Mouse (Mus musculus) limb, embryonic 15.5 days (tissue): Measurements from ENCODE around the gene Mme. TPM values are rescaled to one million over a fixed set of nuclear protein-coding genes. Genes with fewer than 3 reads are reported as not detected.

Experiments
- ATAC-seq: fragments of 200-750 bp; cut with Nextera tagmentation; 2 replicates; pipeline ENCODE4 v1.8.0; 2017; ENCODE audit warnings: low read depth, moderate TSS enrichment; ENCODE audit not compliant: insufficient number of reproducible peaks, low FRiP score, low TSS enrichment
- H3K27ac ChIP-seq: fragments of 300-500 bp; sonication (generic); 2 replicates; pipeline ENCODE4 v1.5.1; 2015; ENCODE audit warnings: moderate library complexity, mild to moderate bottlenecking, inconsistent platforms
- H3K27me3 ChIP-seq: fragments of 300-500 bp; sonication (generic); 2 replicates; pipeline ENCODE4 v1.6.1; 2015; ENCODE audit warnings: inconsistent platforms
- H3K36me3 ChIP-seq: fragments of 300-500 bp; sonication (generic); 2 replicates; pipeline ENCODE4 v1.6.1; 2015; ENCODE audit warnings: inconsistent platforms
- H3K4me1 ChIP-seq: fragments of 300-500 bp; sonication (generic); 2 replicates; pipeline ENCODE4 v1.6.1; 2015; ENCODE audit warnings: inconsistent platforms
- H3K4me2 ChIP-seq: fragments of 300-500 bp; sonication (generic); 2 replicates; pipeline ENCODE4 v1.6.1; 2015; ENCODE audit warnings: mild to moderate bottlenecking, inconsistent platforms
- H3K4me3 ChIP-seq: fragments of 300-500 bp; sonication (generic); 2 replicates; pipeline ENCODE4 v1.5.1; 2015; ENCODE audit warnings: mild to moderate bottlenecking, inconsistent platforms
- H3K9ac ChIP-seq: fragments of 300-500 bp; sonication (generic); 2 replicates; pipeline ENCODE4 v1.6.1; 2015; ENCODE audit warnings: inconsistent platforms
- H3K9me3 ChIP-seq: fragments of 300-500 bp; sonication (generic); 2 replicates; pipeline ENCODE4 v1.6.1; 2016; ENCODE audit warnings: inconsistent platforms
- WGBS: fragments of 180-500 bp; shearing (Covaris S2); methylation state at CpG from one replicate; pipeline ENCODE4 v1.1.7; 2015; 5-methylcytosine and 5-hydroxymethylcytosine counted together
- polyA plus RNA-seq: library from polyadenylated mRNA; unstranded; fragments of >200 nt; fragmentation: Nextera tagmentation; extraction: Ambion mirVana; gene quantifications from 2 replicates; pipeline ENCODE4 v1.2.1, GENCODE M21; 2015

Gene Mme
- polyA plus RNA-seq, 1 experiment from 2014 or later = 42.8 TPM

DNA sequence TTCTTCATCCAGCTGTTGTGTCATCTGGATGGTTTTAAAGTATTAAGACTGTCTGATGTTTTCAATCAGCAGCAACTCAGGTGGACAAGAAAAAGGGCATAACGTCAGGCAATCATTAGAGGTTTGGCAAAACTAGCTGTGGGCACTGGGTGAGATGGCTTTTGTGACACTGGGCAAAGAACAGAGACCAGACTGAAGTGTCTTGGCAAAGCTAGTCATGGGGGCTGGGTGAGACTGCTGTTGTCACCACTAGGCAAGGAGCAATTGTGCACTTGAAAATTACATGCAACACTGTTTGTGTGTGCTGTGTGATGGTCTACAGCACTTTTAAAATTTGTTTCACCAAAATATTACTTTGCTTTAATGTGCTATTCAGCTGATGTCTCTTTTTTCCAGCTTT lies 175.9 kb downstream of the Mme start:
- H3K4me1 ChIP-seq = peaks cover 6% of the 10 kb centered on the region; the same call in 1 of the 2 replicates
- no peaks in the 10 kb centered on the region for H3K9me3 ChIP-seq
- 44% methylated on average over 1 of the region's 1 CpGs for WGBS
- H3K4me3 ChIP-seq = no peak overlapping the region
- ATAC-seq = no peak
- no peaks in the 10 kb centered on the region for H3K36me3 ChIP-seq
- no peak overlapping the region for H3K4me2 ChIP-seq
- H3K9ac ChIP-seq = no peak overlapping the region
- H3K27me3 ChIP-seq = no peaks in the 10 kb centered on the region
- no peak overlapping the region for H3K27ac ChIP-seq

DNA sequence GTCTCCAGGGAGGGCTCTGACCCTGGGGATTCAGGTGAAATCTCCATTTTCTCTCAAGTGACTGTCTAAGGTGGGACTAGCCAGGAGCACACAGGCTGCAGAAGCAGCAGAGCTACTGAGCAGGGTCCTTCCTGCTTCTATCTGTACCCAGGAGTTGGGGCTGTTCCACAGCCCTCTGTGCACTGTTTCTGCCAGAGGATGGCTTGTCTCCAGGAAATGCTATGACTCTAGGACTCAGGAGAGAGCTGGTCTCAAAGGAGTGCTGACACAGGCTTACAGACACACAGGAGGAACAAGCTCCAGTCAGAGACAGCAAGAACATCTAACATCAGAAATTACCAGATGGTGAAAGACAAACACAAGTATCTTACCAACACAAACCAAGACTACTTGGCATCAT lies 176.4 kb downstream of the Mme start:
- Histone ChIP-seq H3K4me2 (no peak overlapping the region), H3K4me3 (no peak overlapping the region), H3K9ac (no peak overlapping the region), H3K4me1 (peaks cover 6% of the 10 kb centered on the region; the same call in 1 of the 2 replicates), H3K27ac (no peak overlapping the region), H3K36me3 (no peaks in the 10 kb centered on the region), H3K9me3 (no peaks in the 10 kb centered on the region), H3K27me3 (no peaks in the 10 kb centered on the region)
- no peak for ATAC-seq

GRCm38 (mm10) chr3:63423552-63423951 lies 182.2 kb downstream of the Mme start:
- no peak overlapping the region for H3K4me3 ChIP-seq
- H3K9me3 ChIP-seq = no peaks in the 10 kb centered on the region
- no peak overlapping the region for H3K9ac ChIP-seq

More at GRCm38 (mm10) chr3:63423552-63423951, 182.2 kb downstream of the Mme start:
- Histone ChIP-seq H3K4me1 (no peaks in the 10 kb centered on the region), H3K27ac (no peak overlapping the region), H3K36me3 (no peaks in the 10 kb centered on the region), H3K4me2 (no peak overlapping the region), H3K27me3 (no peaks in the 10 kb centered on the region)
- no peak for ATAC-seq

Other genes with a start within 250 kb of the Mme start
- gene Gm34302, start 242.3 kb downstream of the Mme start, polyA plus RNA-seq = 0.93 and 1.8 TPM in 2 replicates